Mouse (Mus musculus) gastrocnemius, postnatal 25 days (tissue): ENCODE measurements around the gene Ralgapa2. TPM values are rescaled to one million over a fixed set of nuclear protein-coding genes. Genes with fewer than 3 reads are reported as not detected.

Experiments
- DNase-seq: peaks from one replicate; pipeline ENCODE4 v3.0.0; 2022
- total RNA-seq, 2 experiments: library from RNA; stranded (reverse); gene quantifications; 1 replicate in 1 of 2; 2 replicates in 1 of 2; pipeline ENCODE4 v1.2.3; 2021

Ralgapa2 gene
- total RNA-seq, 2 experiments from 2014 or later = 6.5 to 8.0 TPM

DNA sequence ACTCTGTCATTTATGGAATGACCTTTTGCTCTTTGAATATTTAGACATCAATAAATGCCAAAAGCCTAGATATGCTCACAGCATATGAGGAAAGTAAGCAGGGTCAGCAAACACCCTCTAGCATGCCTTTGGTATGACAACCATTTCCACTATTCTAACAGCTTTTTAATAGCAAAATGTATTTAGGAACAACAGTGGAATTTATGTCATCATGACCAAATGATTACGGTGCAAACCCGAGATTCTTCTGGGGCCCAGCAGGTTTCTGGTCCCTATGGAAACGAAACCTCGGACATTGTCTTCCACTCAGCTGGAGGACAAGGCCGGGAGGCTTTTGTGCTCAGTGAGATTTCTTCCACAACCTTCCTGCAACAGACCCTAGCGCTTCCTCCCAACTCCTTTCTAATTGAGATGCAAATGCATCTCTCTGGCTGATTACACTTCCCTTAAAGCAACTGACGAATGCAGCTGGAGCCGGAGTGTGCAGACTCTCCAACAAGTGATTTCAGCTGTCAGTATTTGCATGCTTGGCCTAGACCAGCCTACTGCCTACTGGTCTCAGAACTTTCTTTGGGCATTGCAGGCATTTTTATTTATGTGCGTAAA lies 209.9 kb downstream of the Ralgapa2 start:
- no peak for DNase-seq

DNA sequence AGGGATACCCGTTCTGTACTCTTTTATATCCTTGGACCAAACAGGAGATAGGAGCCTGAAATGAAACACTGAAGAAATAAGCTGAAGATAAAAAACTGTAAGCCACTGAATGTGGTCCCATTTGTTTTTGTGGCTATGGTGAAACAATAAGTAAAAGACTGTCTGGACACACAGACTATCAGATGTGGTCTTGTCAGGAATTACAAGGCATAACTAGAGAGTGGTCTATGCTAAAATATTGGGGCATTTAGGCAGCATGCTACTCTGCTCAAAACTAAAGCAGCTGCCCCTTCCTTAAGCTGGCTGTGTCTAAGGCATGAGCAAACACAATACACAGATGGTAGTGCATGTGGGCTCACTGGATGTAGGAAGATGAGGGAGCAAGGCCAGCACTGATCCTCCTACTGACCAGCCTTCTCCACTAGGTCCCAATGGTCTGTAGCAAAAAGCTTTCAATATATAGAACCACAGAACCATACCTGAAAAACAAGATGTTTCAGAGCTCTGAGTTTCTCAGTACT lies 211.6 kb downstream of the Ralgapa2 start:
- no peak for DNase-seq

DNA sequence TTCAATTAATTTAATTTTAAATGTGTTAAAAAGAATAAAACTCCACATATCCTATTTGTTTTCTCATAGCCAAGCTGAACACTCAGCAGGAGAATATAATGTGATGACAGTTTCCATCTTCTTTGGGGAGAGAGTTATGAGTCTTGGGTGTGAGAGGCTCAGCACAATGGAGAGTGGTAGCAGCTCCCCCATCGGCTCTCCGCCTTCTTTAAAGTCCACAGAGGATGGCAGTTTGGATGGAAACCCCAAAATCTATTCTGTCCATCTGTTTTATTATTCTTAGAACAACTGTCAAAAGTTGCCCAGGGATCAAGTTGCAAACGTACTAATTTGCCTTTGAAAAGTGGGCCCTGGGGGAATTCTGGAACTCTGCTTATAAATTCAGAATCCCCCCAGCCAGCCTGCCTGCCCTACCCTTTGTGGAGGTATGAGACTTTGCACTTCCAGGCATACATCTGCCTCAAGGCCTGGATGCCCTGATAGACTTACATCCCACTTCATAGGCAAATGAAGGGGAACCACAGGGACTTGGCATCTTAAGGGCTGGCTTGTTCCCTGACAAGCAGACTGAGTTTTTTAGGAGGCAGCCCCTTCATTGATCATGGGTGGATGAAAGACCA lies 212.2 kb downstream of the Ralgapa2 start:
- no peak for DNase-seq

DNA sequence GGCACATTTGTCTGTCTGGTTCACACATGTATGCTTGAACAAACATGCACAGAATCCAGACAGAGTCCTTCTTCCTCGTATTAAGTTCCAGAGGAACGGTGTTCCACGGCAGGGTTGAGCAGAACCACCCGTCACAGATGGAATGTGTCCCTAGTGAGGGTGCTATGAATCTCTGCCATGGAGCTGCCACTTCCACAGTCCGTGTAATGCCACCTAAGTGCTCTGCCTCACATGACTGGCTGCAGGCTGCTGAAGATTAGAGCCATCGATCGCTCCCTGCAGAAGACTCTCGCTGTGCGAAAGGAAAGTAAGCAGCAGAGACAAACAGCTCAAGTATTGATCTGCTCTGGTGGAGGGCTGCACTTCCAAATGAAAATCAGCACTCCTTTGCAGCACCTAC lies 218.6 kb downstream of the Ralgapa2 start:
- DNase-seq = no peak

DNA sequence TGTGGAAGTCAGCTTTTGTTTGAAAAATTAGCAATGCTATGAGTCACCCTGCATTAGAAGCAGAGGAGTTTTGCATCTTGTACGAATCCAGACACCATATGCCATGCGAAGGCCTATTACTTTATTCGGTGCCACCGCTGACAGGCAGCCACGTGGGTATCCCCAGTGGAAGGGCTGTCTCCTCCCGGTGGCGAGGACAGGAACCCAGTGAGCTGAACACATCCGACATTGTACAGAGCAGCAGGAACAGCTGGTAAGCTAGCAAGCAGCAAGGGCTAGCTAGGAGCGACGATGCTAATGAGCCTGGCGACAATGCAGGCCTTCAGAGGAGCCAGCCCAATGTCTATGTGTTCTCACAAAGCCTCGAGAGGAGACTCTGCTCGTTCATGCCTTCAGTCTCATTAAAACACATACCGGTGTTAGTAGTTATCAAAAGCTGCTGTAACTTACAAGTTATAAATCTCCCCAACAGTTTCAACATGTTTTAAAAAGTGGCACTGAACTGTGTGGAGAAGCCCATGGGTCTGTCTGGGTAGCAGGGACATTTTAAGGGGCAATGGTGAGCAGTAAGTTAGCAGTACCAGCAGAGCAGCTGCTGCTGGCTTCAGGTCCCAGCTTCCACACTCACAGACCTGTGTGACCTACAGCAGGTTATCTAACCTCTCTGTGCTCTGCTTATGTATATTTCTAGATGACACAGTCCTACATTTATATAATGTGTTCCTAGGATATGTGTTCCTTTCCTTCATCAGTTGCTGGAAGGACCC lies 221.1 kb downstream of the Ralgapa2 start:
- DNase-seq = no peak

DNA sequence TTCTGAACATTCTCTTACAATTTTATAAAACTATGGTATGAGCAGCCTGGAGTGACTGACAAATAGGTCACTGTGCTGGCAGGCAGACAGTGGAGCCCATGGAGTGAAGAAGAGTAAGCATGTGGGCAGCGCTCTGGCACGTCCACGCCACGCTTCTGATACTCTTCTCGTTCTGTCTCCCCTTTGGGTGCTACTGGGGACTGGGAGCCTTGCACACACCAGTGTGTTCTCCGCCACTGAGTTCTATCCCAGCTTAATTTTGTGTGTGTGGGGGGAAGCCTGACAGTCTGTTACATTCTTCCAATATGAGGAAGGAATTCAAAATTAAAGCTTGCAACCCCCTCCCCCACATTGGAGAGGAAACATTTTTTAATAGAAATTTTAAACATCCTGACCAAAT lies 221.8 kb downstream of the Ralgapa2 start:
- DNase-seq = no peak

DNA sequence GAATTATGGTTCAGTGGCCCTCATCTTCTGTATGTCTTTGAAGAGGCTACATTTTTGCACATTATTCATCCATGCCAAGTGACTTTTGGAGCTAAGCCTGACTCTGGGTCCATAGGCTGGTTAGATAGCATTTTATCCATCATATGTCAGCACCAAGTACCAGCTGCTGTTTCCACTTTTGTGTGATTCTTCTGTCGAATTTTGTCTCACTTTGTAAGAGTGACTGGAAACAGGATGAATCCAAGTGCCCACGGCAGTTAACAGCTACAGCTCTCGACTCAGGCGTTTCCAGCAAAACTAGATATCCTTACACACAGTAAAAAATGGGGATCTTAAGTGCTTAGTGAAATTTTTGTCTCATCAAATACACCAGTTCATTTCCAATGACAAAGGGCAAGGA lies 222.8 kb downstream of the Ralgapa2 start:
- DNase-seq = no peak

DNA sequence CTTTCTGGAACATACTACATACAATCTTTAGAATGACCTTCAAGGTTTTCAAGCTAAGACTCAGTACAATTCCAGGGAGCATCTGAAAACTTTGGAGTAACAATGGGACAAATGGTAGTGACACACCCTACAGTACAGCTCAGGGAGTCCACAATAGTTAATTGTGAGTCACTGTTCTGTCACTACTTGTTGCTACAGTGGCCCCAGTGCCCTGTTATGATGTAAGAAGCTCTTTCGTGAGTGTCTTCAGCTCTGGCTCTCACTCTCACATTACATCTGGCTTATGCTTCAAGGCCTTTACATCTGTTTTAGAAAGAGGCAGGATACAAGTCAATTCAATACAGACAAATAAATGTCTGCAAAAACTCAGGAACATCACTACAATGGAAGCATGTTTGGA lies 223.8 kb downstream of the Ralgapa2 start:
- no peak for DNase-seq

DNA sequence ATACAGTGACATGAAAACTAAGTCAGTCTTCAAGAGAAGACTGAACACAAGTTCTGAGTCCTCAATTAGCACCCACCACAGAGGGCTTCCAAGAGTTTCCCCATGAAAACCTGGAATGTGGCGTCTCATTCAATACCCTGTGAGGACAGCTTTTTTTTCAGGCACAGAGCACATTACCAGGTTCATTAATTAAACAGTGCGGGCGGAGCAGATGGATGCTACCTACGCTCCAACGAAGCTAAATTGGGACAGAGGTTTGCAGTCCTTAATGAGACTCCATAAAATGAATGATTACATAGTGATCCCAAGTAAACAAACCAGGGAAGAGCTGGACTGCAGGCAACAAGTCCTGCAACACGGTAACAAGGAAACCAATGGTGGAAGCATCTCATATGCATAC lies 224.6 kb downstream of the Ralgapa2 start:
- no peak for DNase-seq

DNA sequence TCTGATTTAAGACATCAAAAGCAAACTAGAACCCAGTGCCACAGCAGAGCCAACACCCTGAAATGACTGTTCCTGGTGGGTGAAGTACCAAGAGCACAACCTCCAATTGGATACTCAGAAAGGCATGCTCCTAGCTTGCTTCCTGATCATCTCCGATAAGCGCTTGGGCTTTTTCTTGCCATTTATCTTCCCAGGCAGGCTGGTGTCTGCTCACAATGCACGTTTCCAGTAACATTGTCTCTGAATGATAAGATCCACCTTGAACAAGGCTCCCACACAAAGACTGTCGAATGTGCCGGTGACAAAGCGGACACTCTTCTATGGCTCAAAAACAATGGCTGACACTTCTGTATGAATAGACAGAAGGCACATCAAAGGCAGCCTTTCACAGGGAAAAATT lies 230.8 kb downstream of the Ralgapa2 start:
- no peak for DNase-seq

DNA sequence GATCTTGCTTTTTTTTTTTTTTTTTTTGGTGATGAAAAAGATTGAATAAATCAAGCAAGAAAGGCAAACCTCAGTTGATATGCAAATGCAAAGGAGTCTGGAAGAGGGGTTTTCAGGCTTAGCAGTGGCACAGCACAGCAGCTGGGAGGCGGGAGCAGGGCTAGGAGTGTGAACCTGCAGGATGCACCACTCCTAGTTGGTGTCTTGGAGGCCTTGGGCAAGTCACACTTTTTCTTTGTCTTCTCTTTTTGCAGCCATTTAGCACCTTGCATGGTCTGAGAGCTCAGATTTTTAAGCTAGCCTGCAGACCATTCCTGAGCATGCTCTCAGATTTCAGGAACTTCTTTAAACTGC lies 231.2 kb downstream of the Ralgapa2 start:
- DNase-seq = no peak

DNA sequence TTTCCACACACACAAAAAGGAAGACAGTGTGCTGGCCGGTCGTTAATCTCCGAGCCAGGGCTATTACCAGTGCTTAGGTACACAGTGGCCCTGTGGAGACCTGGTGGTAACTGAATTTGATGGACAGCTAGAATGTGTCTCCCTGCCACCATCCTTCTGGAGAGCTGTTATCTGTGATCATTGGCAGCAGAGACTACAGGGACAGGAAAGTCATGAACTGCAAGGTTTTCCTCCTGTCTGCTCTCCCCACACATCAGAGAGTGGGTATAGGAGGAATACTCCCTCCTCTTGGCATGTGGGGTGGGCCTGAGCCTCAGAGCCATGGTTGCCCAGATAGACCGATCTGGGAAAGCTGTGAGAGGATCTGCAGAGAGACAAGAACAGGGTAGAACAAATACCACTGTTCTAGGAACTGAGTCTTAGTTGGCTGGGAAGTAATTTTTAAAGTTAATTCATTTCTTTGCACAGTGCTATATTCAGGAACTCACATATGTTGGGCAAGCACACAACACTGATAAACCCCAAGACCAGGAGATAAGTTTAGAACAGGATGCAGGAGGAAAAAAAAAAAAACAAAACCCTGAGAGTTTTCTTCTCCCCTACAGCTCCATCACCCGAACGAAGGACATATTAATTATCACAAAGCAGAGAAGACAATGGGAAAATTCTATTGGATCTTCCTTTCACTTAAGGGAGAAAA lies 231.8 kb downstream of the Ralgapa2 start:
- DNase-seq = no peak

DNA sequence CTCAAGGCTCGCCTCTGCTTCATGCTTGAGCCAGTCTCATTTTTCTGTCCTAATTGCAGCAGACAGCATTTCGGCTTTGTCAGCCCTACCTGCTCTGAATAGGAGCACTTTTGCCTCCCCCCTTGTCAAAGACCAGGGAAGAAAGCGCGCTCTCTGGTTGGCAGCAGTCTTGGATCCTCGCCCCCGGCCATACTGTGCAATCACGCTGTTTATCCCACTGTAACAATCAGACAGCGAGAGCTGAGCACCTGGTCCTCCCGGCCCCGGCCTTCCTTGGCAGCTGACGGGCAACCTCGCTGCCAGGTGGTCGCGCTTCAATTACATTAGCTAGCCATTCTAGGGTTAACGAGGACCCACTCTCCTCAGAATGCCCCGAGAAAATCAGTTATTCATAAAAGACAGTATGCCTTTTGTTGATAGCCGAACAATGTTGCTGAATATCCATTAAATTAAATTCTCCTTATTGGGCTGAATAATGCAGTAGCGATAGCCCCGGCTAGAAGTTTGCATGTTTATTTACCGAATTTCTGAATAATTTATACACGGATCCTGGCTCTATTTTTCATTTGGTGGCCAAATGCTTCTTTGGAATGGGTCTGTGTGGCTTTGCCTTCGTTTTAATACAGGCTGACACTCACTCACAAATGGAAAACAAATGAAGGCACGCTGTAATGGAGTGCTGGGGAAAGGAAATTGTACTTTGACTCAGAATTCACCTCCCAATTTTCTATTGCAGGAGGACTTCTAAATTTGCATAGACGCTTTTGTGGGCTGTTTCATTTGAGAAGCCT lies 232.5 kb downstream of the Ralgapa2 start:
- DNase-seq = no peak

DNA sequence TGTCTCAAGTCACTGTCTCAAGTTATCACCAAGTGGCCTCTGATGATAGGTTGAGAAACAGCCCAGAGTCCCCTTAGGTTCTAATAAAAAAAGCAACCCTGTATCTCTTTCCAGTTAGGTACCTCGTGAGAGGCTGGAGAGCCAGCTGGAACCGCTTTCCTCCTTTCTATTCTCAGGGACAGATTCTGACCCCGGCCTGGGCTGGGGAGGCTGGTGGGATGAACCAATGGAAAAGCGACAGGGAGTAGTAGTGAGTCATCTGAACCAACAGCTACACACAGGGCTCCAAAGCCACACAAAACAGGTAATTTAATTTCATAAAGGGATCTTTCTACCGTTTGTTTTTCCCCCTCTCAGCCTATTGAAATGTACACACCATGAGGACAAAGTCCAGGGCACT lies 233.8 kb downstream of the Ralgapa2 start:
- DNase-seq = no peak

DNA sequence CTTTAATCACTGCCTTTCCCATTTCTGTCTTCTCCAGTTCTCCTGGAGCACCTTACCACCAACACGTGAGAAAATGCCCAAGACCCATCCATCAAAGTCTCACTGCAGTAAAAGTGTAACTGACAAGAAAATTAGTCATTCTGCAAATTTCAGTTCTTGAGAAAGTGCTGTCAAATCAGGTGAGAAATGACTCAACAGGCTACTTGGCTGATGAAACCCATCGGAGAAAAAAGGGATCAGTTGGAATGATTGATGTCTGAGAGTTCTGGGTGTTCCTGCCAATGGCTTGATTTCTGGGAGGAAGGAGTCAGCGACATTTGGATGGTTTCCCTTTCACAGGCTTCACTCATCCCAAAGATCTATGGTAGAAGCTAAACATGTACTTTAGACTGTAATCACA lies 245.6 kb downstream of the Ralgapa2 start:
- DNase-seq = no peak

DNA sequence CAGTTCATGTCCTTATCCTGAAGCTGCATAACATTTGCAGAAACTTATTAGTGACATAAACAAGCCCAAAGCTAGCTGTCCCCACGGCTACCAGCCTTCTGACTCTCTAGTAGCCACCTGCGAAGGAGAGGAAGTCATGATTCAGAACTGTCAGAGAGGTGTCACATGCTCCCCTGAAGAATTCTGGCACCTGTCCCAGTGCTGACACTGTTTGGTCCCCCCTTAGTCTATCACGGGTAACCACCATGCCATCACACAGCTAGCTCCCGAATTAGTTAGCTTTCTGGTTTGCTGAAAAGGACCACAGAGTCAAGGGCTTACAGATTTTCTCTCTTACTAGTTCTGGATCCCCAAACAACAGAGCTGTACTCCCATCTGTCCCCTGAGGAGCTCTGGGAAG lies 247.1 kb downstream of the Ralgapa2 start:
- no peak for DNase-seq

DNA sequence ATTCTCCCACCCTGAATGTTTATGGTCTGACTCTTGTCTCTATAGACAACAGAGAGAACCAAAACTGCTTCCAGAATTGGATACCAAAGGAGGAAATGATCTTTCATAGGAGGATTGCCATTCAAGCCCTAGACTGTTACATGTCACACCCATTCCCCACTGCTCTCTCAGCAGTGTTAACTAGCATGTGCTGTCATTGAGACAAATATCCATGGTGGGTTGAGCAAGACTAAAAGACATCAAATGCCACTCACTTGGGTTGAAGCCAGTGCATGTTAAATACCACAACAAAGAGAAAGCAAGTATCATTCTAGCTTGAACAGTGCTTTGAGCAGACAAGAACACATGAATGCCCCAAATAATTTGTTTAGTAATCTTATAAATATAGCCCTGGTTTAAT lies 249.2 kb downstream of the Ralgapa2 start:
- no peak for DNase-seq

DNA sequence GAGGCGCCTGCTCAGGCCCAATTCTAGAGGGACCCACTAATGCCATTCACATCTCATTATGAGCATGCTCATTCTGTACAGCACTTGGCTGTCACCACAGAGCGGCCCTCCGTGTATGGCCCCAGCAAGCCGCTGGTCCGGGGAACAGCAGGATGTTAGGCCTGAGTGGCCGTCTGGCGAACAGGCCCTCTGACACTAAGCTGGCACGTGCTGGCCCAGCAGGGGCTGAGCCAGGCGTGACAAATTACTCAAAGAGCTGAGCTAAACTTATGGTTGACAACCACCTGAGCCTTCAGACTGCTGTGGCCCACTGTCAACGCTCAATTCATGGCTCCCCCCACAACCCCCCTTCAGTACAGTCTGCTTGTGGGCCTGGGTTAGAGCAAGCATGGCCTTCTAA lies 249.9 kb downstream of the Ralgapa2 start:
- no peak for DNase-seq

DNA sequence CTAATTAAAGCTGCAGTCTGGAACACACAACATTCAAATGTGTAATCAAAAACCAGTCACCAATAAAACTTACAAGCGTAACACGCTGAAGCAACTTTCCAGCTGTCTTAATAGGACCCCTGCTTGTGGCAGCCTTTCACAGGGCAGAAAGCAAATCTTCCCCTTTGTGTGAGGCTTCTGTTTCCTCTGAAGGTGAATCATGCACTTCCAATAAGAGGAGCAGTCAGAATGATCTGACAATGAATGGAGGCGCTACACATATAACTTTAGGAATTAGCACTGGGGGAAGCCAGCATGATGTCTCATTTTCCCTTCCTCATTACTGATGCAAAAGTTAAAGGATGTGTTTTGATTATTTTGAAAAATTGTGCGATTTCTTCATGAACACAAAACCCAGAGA lies 251.0 kb downstream of the Ralgapa2 start:
- DNase-seq = no peak

DNA sequence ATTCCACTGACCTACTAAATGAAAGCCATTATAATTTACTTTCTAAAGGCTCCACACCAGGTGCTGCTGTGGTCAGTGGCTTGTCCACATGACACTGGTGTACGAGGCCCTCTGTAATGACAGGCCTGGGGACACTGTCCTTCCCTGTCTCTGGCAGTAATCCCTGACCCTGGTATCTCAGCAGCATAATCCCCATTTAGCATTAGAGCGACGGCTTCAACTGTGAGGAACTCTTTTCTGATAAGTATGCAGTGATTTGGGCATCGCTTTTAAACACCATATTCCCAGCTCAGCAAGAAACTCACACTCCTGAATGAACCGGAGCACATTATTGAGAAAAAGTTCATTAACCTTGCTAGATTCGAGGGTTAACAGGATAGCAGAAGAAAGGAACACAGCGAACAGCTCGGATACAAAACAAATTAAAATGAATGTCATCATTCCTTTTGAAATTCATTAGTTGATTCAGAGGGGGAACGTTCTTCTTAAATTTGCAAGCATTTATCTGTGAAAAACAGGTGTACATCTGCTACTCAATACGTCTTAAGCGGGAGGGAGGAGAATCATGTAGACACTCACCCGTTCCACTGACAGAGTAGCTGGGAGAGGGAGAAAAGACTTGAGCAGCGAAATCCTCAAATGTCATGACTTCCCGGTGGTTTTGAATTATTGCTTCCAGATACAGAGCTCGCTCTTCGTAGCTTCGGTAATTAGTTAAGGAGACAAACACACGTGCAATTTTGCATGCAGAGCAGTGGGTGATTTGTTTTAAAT lies 252.2 kb downstream of the Ralgapa2 start:
- no peak for DNase-seq

DNA sequence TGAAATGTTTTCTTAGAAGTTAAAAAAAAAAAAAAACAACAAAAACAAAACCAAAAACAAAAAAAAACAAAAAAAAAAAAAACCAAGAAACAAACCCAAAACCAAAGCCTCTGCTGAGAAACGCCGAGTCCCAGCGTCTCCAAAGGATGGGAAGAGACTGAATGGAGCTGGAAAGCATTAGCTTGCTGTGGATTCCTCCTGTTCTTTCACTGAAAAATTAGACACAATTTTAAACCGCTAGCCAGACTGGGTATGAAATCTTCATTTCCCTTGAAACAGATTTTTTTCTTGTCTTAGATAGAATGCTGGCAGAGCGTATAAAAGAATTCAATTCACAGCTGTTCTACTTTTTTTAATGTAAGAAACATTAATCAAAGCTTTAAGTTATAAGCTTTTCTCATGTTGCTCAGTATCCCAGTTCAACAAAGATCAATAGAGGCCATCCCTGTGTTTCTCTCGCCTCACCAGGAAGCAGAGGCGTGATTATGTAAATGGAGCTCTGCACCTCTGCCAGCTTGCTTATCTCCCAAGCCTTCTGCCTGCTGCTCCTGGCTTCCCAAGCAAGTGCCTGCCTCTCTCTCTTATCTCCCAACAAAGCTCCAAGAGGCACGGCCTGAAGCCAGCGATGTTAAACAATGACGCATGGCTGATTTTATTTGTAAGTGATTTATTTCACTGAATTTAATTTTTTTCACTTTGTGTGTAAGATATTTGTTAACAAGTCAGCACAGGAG lies 253.2 kb downstream of the Ralgapa2 start:
- no peak for DNase-seq
